Mouse (Mus musculus) midbrain, embryonic 14.5 days (tissue): ENCODE data around the gene Ano10. TPM values are rescaled to one million over a fixed set of nuclear protein-coding genes. Genes with fewer than 3 reads are reported as not detected.

Experiments used
- ATAC-seq: fragments of 200-750 bp; cut with Nextera tagmentation; 2 replicates; pipeline ENCODE4 v1.8.0; 2017; ENCODE audit warnings: moderate number of reproducible peaks, moderate library complexity; ENCODE audit not compliant: low FRiP score, low TSS enrichment
- DNase-seq: peaks from one replicate; pipeline ENCODE4 v3.0.0-alpha.2; 2015
- H3K27ac ChIP-seq: fragments of 300-500 bp; sonication (generic); replicated peaks from 2 replicates; pipeline ENCODE4 v1.5.1; 2014; ENCODE audit warnings: mild to moderate bottlenecking, low read depth, low read length, moderate library complexity
- H3K27me3 ChIP-seq: fragments of 300-500 bp; sonication (generic); 2 replicates; pipeline ENCODE4 v1.6.1; 2014; ENCODE audit warnings: low read length, control low read depth, mixed read lengths; ENCODE audit not compliant: control insufficient read depth, insufficient read depth
- H3K36me3 ChIP-seq: fragments of 300-500 bp; sonication (generic); 2 replicates; pipeline ENCODE4 v1.6.1; 2014; ENCODE audit warnings: low read length, control low read depth; ENCODE audit not compliant: control insufficient read depth, insufficient read depth
- H3K4me1 ChIP-seq: fragments of 300-500 bp; sonication (generic); 2 replicates; pipeline ENCODE4 v1.6.1; 2014; ENCODE audit warnings: mild to moderate bottlenecking, antibody characterized with exemption, low read length, control low read depth; ENCODE audit not compliant: control insufficient read depth, insufficient read depth
- H3K4me2 ChIP-seq: fragments of 300-500 bp; sonication (generic); 2 replicates; pipeline ENCODE4 v1.6.1; 2014; ENCODE audit warnings: mild to moderate bottlenecking, low read length, moderate library complexity
- H3K4me3 ChIP-seq: fragments of 300-500 bp; sonication (generic); replicated peaks from 2 replicates; pipeline ENCODE4 v1.5.1; 2014; ENCODE audit warnings: low read depth, low read length
- H3K9ac ChIP-seq: fragments of 300-500 bp; sonication (generic); replicated peaks from 2 replicates; pipeline ENCODE4 v1.6.1; 2014; ENCODE audit warnings: mild to moderate bottlenecking, low read length, moderate library complexity
- H3K9me3 ChIP-seq: fragments of 300-500 bp; sonication (generic); 2 replicates; pipeline ENCODE4 v1.6.1; 2016; ENCODE audit warnings: low read length, control low read depth, mixed read lengths; ENCODE audit not compliant: control insufficient read depth
- WGBS: fragments of 180-500 bp; shearing (Covaris S2); extraction: QIAGEN DNeasy Blood & Tissue Kit; methylation state at CpG from one replicate; pipeline ENCODE4 v1.1.7; 2014; 5-methylcytosine and 5-hydroxymethylcytosine counted together
- polyA plus RNA-seq: library from polyadenylated mRNA; unstranded; fragments of >200 nt; fragmentation: Nextera tagmentation; extraction: Ambion mirVana; gene quantifications from 2 replicates; pipeline ENCODE4 v1.2.1, GENCODE M21; 2014

The Ano10 gene
- polyA plus RNA-seq, 1 experiment from 2014 or later: 41.2 TPM

- 59% methylated on average over 3 of the region's 3 CpGs for WGBS
- Histone ChIP-seq H3K9ac (no peak overlapping the region), H3K4me2 (no peak overlapping the region), H3K27me3 (no peaks in the 10 kb centered on the region), H3K27ac (no peak overlapping the region), H3K9me3 (no peaks in the 10 kb centered on the region), H3K36me3 (0 out of 2 replicates have a peak, but pooled peaks cover 5% of the 10 kb centered on the region), H3K4me3 (no peak overlapping the region), H3K4me1 (no peaks in the 10 kb centered on the region)
- ATAC-seq (no peak), DNase-seq (no peak)
Observed at GRCm38 (mm10) chr9:122234741-122235140, 59.5 kb downstream of the Ano10 start.

DNA sequence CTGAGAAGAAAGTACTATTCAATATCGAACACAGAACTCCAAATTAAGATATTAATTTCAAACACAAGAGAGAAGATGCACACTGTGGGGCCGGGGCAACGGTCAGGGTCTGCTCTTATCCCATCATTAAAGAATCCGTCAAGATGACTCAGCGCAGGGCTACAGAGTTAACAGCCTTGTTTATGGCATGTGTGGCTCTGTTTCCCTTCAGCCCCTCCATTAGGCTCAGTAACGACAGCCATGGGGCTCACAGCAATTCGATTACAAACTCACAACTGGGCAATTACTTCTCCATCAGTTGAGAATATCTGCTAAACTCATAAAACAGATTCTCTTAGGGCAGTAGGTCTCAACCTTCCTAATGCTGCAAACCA lies 60.3 kb downstream of the Ano10 start:
- Histone ChIP-seq H3K27ac (no peak overlapping the region), H3K9ac (no peak overlapping the region), H3K27me3 (no peaks in the 10 kb centered on the region), H3K36me3 (0 out of 2 replicates have a peak, but pooled peaks cover 5% of the 10 kb centered on the region), H3K4me1 (no peaks in the 10 kb centered on the region), H3K4me3 (no peak overlapping the region), H3K9me3 (no peaks in the 10 kb centered on the region), H3K4me2 (no peak overlapping the region)
- DNase-seq (no peak), ATAC-seq (no peak)
- 87% methylated on average over 7 of the region's 7 CpGs for WGBS

- Histone ChIP-seq H3K9ac (no peak overlapping the region), H3K27ac (no peak overlapping the region), H3K36me3 (0 out of 2 replicates have a peak, but pooled peaks cover 5% of the 10 kb centered on the region), H3K27me3 (no peaks in the 10 kb centered on the region), H3K4me1 (no peaks in the 10 kb centered on the region), H3K4me3 (no peak overlapping the region), H3K9me3 (no peaks in the 10 kb centered on the region), H3K4me2 (no peak overlapping the region)
- DNase-seq (no peak), ATAC-seq (no peak)
- 93% methylated on average over 8 of the region's 8 CpGs for WGBS
Observed at GRCm38 (mm10) chr9:122233316-122233971, 60.8 kb downstream of the Ano10 start.

GRCm38 (mm10) chr9:122232912-122233311 lies 61.3 kb downstream of the Ano10 start:
- DNase-seq (no peak), ATAC-seq (no peak)
- Histone ChIP-seq H3K9me3 (no peaks in the 10 kb centered on the region), H3K4me1 (no peaks in the 10 kb centered on the region), H3K9ac (no peak overlapping the region), H3K4me3 (no peak overlapping the region), H3K36me3 (0 out of 2 replicates have a peak, but pooled peaks cover 5% of the 10 kb centered on the region), H3K27me3 (no peaks in the 10 kb centered on the region), H3K27ac (no peak overlapping the region), H3K4me2 (no peak overlapping the region)
- 89% methylated on average over 2 of the region's 2 CpGs for WGBS

DNA sequence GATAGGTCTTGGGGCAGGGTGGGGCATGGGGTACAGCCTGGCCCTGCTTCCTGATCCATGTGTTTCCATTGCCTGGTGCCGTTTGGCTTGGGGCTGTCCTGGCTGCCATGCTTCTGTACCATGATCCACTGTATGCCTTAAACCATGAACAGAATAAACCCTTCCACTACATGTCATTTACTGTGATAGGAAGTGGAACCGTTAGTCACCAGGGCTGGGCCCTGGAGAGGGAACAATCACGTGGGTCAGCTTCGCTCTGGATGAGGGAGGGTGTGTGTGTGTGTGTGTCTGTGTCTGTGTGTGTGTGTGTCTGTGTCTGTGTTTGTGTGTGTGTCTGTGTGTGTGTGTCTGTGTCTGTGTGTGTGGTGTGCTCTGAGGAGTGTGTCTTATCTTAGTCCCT lies 63.5 kb downstream of the Ano10 start:
- no peak for DNase-seq
- H3K9ac ChIP-seq: no peak overlapping the region
- H3K4me1 ChIP-seq: no peaks in the 10 kb centered on the region
- no peak overlapping the region for H3K4me3 ChIP-seq
- H3K9me3 ChIP-seq: no peaks in the 10 kb centered on the region
- H3K4me2 ChIP-seq: no peak overlapping the region
- no peak for ATAC-seq
- H3K27ac ChIP-seq: no peak overlapping the region
- H3K27me3 ChIP-seq: no peaks in the 10 kb centered on the region
- 90% methylated on average over 4 of the region's 4 CpGs for WGBS
- H3K36me3 ChIP-seq: 0 out of 2 replicates have a peak, but pooled peaks cover 5% of the 10 kb centered on the region

- Histone ChIP-seq H3K4me3 (no peak overlapping the region), H3K27ac (no peak overlapping the region), H3K4me1 (no peaks in the 10 kb centered on the region), H3K4me2 (no peak overlapping the region), H3K9me3 (no peaks in the 10 kb centered on the region), H3K36me3 (0 out of 2 replicates have a peak, but pooled peaks cover 5% of the 10 kb centered on the region), H3K27me3 (no peaks in the 10 kb centered on the region), H3K9ac (no peak overlapping the region)
- ATAC-seq (no peak), DNase-seq (no peak)
- WGBS: 96% methylated on average over 4 of the region's 4 CpGs
Observed at GRCm38 (mm10) chr9:122226419-122226818, 67.8 kb downstream of the Ano10 start.

- no peaks in the 10 kb centered on the region for H3K4me1 ChIP-seq
- H3K27me3 ChIP-seq: no peaks in the 10 kb centered on the region
- DNase-seq: peak; percentile 88
- no peak overlapping the region for H3K9ac ChIP-seq
- no peak; the same call in 1 of the 2 replicates for ATAC-seq
- H3K9me3 ChIP-seq: no peaks in the 10 kb centered on the region
- H3K36me3 ChIP-seq: 0 out of 2 replicates have a peak, but pooled peaks cover 2% of the 10 kb centered on the region
- no peak overlapping the region for H3K4me3 ChIP-seq
- WGBS: 46% methylated on average over 7 of the region's 7 CpGs
- no peak overlapping the region for H3K4me2 ChIP-seq
- no peak overlapping the region for H3K27ac ChIP-seq
Observed at GRCm38 (mm10) chr9:122225309-122225708, 68.9 kb downstream of the Ano10 start.

DNA sequence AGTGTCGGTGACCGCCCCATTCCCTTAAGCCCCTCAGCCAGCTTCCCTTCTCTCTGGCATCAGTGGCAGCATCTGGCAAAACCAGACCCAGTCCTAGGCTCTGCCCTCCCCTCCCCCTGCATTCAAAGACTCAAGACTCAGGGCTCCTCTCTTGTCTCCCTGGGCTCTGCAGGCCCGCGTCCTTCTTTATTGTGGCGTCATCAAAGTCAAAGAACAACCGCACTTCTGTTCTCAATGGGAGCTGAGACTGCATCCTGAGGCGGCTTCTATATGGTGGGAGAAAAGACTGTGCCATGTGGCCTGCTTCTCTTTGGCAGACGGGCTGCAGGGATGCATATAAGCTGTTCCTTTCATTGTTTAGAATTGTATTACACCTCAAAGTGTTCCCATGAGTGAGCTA lies 71.2 kb downstream of the Ano10 start:
- H3K9ac ChIP-seq: no peak overlapping the region
- DNase-seq (peak; percentile 43), ATAC-seq (no peak)
- no peaks in the 10 kb centered on the region for H3K36me3 ChIP-seq
- H3K4me1 ChIP-seq: no peaks in the 10 kb centered on the region
- H3K9me3 ChIP-seq: no peaks in the 10 kb centered on the region
- no peaks in the 10 kb centered on the region for H3K27me3 ChIP-seq
- H3K4me3 ChIP-seq: no peak overlapping the region
- peak overlapping the region; percentile 50 for H3K27ac ChIP-seq
- H3K4me2 ChIP-seq: no peak overlapping the region
- WGBS: 22% methylated on average over 8 of the region's 8 CpGs

GRCm38 (mm10) chr9:122219934-122220333 lies 74.3 kb downstream of the Ano10 start:
- ATAC-seq: no peak
- Histone ChIP-seq H3K9me3 (no peaks in the 10 kb centered on the region), H3K27me3 (no peaks in the 10 kb centered on the region), H3K4me1 (no peaks in the 10 kb centered on the region), H3K4me2 (no peak overlapping the region), H3K9ac (no peak overlapping the region), H3K4me3 (no peak overlapping the region), H3K27ac (no peak overlapping the region), H3K36me3 (no peaks in the 10 kb centered on the region)
- 74% methylated on average over 2 of the region's 2 CpGs for WGBS
- DNase-seq: no peak
